Mouse (Mus musculus) ES-E14 (cell line): ENCODE data around the gene Tex21. TPM values are rescaled to one million over a fixed set of nuclear protein-coding genes. Genes with fewer than 3 reads are reported as not detected.

Experiments
- DNase-seq: peaks from one replicate; pipeline ENCODE4 v3.0.0-alpha.2; 2013; ENCODE audit warnings: low read depth, low spot score
- H3K27ac ChIP-seq: 2 replicates; pipeline ENCODE4 v1.5.1; 2012; ENCODE audit warnings: low read depth, mild to moderate bottlenecking, low read length, moderate library complexity, mixed read lengths; ENCODE audit not compliant: poor library complexity, insufficient read depth, severe bottlenecking
- H3K36me3 ChIP-seq: 2 replicates; pipeline ENCODE4 v1.6.1; 2012; ENCODE audit warnings: mild to moderate bottlenecking, low read length, moderate library complexity, mixed read lengths; ENCODE audit not compliant: control insufficient read depth, poor library complexity, insufficient read depth, severe bottlenecking
- H3K4me1 ChIP-seq, 2 experiments: fragments of 150-350 bp in 1 of 2; sonication (generic) in 1 of 2; 2 replicates each; pipeline ENCODE4 v1.6.1; 2012; ENCODE audit warnings: low read length in 2 of 2, mild to moderate bottlenecking in 1 of 2, mixed read lengths in 1 of 2; ENCODE audit not compliant: control insufficient read depth in 2 of 2, insufficient read depth in 2 of 2, poor library complexity in 1 of 2
- H3K4me3 ChIP-seq, 2 experiments: fragments of 150-350 bp in 1 of 2; sonication (generic) in 1 of 2; 2 replicates each; pipeline ENCODE4 v1.5.1; 2012; ENCODE audit warnings: low read length in 2 of 2, low read depth in 1 of 2, mild to moderate bottlenecking in 1 of 2, mixed read lengths in 1 of 2; ENCODE audit not compliant: insufficient read depth in 1 of 2, poor library complexity in 1 of 2, severe bottlenecking in 1 of 2
- H3K9ac ChIP-seq: 2 replicates; pipeline ENCODE4 v1.6.1; 2012; ENCODE audit warnings: low read depth, mild to moderate bottlenecking, low read length, mixed read lengths; ENCODE audit not compliant: poor library complexity, insufficient read depth, severe bottlenecking
- H3K9me3 ChIP-seq: fragments of 150-350 bp; sonication (generic); 2 replicates; pipeline ENCODE4 v1.6.1; 2012; ENCODE audit warnings: low read depth, mild to moderate bottlenecking, low read length; ENCODE audit not compliant: control insufficient read depth, insufficient read depth
- CHD2 ChIP-seq: IDR thresholded peaks from 2 replicates; pipeline ENCODE4 v1.6.1; 2014; ENCODE audit warnings: mild to moderate bottlenecking, low read depth, low read length, inconsistent platforms
- HCFC1 ChIP-seq: IDR thresholded peaks from 2 replicates; pipeline ENCODE4 v1.6.1; 2012; ENCODE audit warnings: low read length, inconsistent platforms, borderline replicate concordance; ENCODE audit not compliant: insufficient read depth
- MAFK ChIP-seq: IDR thresholded peaks from 2 replicates; pipeline ENCODE4 v1.6.1; 2014; ENCODE audit warnings: mild to moderate bottlenecking, low read depth, low read length, inconsistent platforms; ENCODE audit not compliant: insufficient read depth
- ZC3H11A ChIP-seq: IDR thresholded peaks from 2 replicates; pipeline ENCODE4 v1.6.1; 2012; ENCODE audit warnings: low read depth, mild to moderate bottlenecking, inconsistent platforms, low read length, borderline replicate concordance
- ZNF384 ChIP-seq: IDR thresholded peaks from 2 replicates; pipeline ENCODE4 v1.6.1; 2012; ENCODE audit warnings: low read depth, low read length, inconsistent platforms
- in situ Hi-C, 2 experiments: fragments of 600-800 bp; cut with MboI; formaldehyde crosslinking; loops; one replicate each; pipeline ENCODE4 v1.15.1; 2025; ENCODE audit warnings: low sequenced_read_pairs in 2 of 2, inconsistent platforms in 1 of 2; ENCODE audit not compliant: unreplicated experiment in 2 of 2
- total RNA-seq: library from RNA; depleted of rRNA; stranded (reverse); fragments of 300-350 nt; gene quantifications from 2 replicates; pipeline ENCODE4 v1.2.3, GENCODE M21; 2012

The Tex21 gene
- total RNA-seq, 1 experiment: 2.0 TPM

DNA sequence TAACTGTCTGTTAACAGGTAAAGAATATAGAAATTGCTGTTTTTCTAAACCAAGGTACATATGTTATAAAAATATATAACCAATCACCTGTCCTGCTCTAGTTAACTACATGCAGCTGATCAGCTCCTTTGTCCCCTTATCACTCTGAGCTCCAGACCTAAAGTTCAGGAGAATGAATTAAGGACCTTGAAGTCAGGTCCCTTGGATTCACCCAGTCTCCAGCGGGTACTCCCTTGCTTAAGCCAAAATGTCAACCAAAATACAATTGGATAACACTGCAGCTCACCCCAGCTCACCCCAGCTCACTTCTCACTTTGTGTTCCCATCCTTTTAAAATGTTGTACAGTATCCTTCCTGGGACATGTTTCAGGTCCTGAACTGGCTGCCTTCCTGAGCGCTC is 7.0 kb upstream of the Tex21 start:
- H3K36me3 ChIP-seq: no peaks in the 10 kb centered on the region; the same call in 1 of the 2 replicates
- H3K4me1 ChIP-seq: peaks cover 0 to 17% of the 10 kb centered on the region in 2 experiments; a peak in 3 of 4 replicates
- peak overlapping the region; percentile 33; the same call in 1 of the 2 replicates for H3K9ac ChIP-seq
- peak overlapping the region in 1 of 2 experiments; percentile 88; a peak in 1 of 4 replicates for H3K4me3 ChIP-seq
- no peak for DNase-seq
- no peak for TF ChIP-seq ZC3H11A
- no peak for TF ChIP-seq MAFK
- no peak for TF ChIP-seq HCFC1
- no peak for TF ChIP-seq ZNF384
- TF ChIP-seq CHD2: no peak
- no peak overlapping the region for H3K27ac ChIP-seq
- in situ Hi-C loops: no loop called here
- no peaks in the 10 kb centered on the region for H3K9me3 ChIP-seq

DNA sequence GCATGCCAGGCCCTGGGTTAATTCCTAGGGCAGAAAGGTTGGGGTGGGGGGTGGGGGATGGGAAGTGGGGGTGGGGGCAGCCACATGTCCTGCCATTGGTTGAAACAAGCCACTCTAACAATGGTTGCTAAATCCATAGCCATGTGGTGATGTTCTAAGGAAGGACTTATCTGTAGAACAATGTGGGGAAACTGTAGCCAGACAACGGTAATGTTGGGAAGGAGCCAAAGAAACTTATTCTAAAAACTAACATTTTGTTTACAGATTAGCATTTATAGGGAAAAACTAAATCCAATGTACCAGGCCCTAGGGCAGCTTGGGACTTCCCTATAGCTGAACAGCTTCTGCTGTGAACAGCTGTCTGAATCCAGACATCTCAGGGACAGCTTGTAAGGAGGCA is 6.5 kb upstream of the Tex21 start:
- no peak for TF ChIP-seq CHD2
- TF ChIP-seq HCFC1: no peak
- peaks cover 0 to 15% of the 10 kb centered on the region in 2 experiments; a peak in 3 of 4 replicates for H3K4me1 ChIP-seq
- no peak overlapping the region for H3K9ac ChIP-seq
- H3K27ac ChIP-seq: no peak overlapping the region
- H3K4me3 ChIP-seq: no peak overlapping the region
- in situ Hi-C loops: no loop called here
- H3K36me3 ChIP-seq: no peaks in the 10 kb centered on the region
- H3K9me3 ChIP-seq: no peaks in the 10 kb centered on the region
- DNase-seq: no peak

DNA sequence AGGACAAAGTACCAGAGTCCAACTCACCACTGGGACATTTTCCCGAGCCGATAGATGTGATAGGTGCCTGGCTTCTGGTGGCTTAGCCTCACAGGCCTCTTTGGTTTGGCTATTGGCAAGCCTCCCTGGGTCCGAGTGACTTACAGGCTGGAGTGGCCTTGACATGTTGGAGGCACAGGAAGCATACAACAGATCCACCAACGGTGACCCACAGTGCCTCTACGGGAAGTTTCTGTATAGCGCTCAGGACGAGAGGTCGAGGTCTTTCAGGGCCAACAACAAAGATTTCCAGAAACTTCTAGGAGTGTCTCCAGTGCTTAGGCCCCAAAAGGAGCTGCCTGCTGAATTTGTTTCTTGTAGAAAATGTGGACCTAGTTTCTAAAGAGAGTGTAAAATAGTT is 1.6 kb downstream of the Tex21 start:
- H3K9ac ChIP-seq: no peak overlapping the region
- no peak for DNase-seq
- H3K4me1 ChIP-seq: peaks cover 0 to 12% of the 10 kb centered on the region in 2 experiments; a peak in 3 of 4 replicates
- H3K27ac ChIP-seq: no peak overlapping the region
- no peak overlapping the region for H3K4me3 ChIP-seq
- H3K36me3 ChIP-seq: no peaks in the 10 kb centered on the region
- no peak for TF ChIP-seq CHD2
- no peak for TF ChIP-seq ZC3H11A
- no peak for TF ChIP-seq HCFC1
- TF ChIP-seq ZNF384: no peak
- TF ChIP-seq MAFK: no peak
- no peaks in the 10 kb centered on the region for H3K9me3 ChIP-seq
- in situ Hi-C loops: no loop called here

DNA sequence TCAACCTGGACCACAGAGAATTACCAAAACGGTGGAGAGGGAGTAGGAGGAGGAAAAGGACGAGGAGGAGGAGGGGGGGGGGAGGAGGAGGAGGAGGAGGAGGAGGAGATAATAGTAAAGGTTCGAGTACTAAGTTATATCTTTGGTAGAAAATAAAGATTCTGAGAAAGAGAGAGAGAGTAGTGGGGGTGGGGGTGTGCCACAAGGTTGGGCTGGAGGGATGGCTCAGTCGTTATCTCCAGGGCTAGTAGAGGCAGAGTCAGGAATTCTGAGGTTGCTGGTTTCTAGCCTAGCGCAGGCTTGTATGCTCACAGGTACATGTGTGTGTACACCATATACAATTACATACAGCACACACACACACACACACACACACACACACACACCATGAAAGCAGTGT is 4.7 kb downstream of the Tex21 start:
- Histone ChIP-seq H3K9ac (no peak overlapping the region), H3K36me3 (no peaks in the 10 kb centered on the region), H3K4me3 (no peak overlapping the region), H3K27ac (no peak overlapping the region), H3K9me3 (no peaks in the 10 kb centered on the region), H3K4me1 (peaks cover 0 to 11% of the 10 kb centered on the region in 2 experiments; a peak in 2 of 4 replicates)
- no peak for DNase-seq
- in situ Hi-C loops: no loop called here
- TF ChIP-seq ZNF384 (no peak), HCFC1 (no peak), CHD2 (no peak), ZC3H11A (no peak), MAFK (no peak)

DNA sequence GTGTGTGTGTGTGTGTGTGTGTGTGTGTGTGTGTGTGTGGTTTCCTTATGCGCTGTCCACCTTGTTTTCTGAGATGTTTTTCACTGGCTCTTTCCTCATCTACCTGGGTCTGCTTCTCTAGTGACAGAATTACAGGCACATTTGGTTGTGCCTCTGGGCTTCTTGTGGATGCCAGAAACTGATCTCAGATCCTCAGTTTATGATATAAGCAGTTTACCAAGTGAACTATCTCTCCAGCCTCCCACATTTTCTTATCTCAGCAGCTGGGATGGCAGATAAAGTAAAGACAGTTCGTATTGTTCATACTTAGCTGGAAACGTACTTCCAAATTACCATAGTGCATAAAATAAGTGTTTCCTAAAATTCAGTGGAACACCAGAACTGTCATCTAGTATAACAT is 5.5 kb downstream of the Tex21 start:
- no peaks in the 10 kb centered on the region for H3K9me3 ChIP-seq
- no peak overlapping the region for H3K9ac ChIP-seq
- H3K27ac ChIP-seq: no peak overlapping the region
- H3K4me1 ChIP-seq: peaks cover 0 to 11% of the 10 kb centered on the region in 2 experiments; a peak in 2 of 4 replicates
- in situ Hi-C loops: no loop called here
- no peak for DNase-seq
- TF ChIP-seq HCFC1 (no peak), MAFK (no peak), CHD2 (no peak), ZC3H11A (no peak), ZNF384 (no peak)
- H3K36me3 ChIP-seq: no peaks in the 10 kb centered on the region
- H3K4me3 ChIP-seq: no peak overlapping the region
